Mouse (Mus musculus) myocyte (in vitro differentiated cells): ENCODE results near the gene Lrrc1.

ENCODE experiments used
- E2F4 ChIP-seq: IDR thresholded peaks from one replicate; pipeline ENCODE4 v1.6.1; 2011; ENCODE audit warnings: mild to moderate bottlenecking, control low read depth, moderate library complexity; ENCODE audit not compliant: insufficient read depth
- MAX ChIP-seq: IDR thresholded peaks from one replicate; pipeline ENCODE4 v1.6.1; 2011; ENCODE audit warnings: low read depth, mild to moderate bottlenecking, control low read depth
- MYOD1 ChIP-seq, 3 experiments: IDR thresholded peaks; one replicate each; pipeline ENCODE4 v1.6.1; 2011; ENCODE audit warnings: control low read depth in 2 of 3, low read depth in 2 of 3, mild to moderate bottlenecking in 2 of 3, moderate library complexity in 1 of 3; ENCODE audit not compliant: insufficient read length in 2 of 3, control insufficient read depth in 1 of 3
- MYOG ChIP-seq, 3 experiments: IDR thresholded peaks; one replicate each; pipeline ENCODE4 v1.6.1; 2011; ENCODE audit warnings: control low read depth in 2 of 3, low read depth in 2 of 3, mild to moderate bottlenecking in 2 of 3; ENCODE audit not compliant: insufficient read length in 2 of 3, control insufficient read depth in 1 of 3, insufficient read depth in 1 of 3
- POLR2A ChIP-seq: IDR thresholded peaks from one replicate; pipeline ENCODE4 v1.6.1; 2011; ENCODE audit warnings: low read depth, mild to moderate bottlenecking, control low read depth, moderate library complexity; ENCODE audit not compliant: insufficient read length
- REST ChIP-seq: IDR thresholded peaks from one replicate; pipeline ENCODE4 v1.6.1; 2011; ENCODE audit warnings: mild to moderate bottlenecking, control low read depth, moderate library complexity; ENCODE audit not compliant: insufficient read depth, insufficient read length
- USF1 ChIP-seq: IDR thresholded peaks from one replicate; pipeline ENCODE4 v1.6.1; 2011; ENCODE audit warnings: low read depth, mild to moderate bottlenecking, control low read depth, moderate library complexity

DNA sequence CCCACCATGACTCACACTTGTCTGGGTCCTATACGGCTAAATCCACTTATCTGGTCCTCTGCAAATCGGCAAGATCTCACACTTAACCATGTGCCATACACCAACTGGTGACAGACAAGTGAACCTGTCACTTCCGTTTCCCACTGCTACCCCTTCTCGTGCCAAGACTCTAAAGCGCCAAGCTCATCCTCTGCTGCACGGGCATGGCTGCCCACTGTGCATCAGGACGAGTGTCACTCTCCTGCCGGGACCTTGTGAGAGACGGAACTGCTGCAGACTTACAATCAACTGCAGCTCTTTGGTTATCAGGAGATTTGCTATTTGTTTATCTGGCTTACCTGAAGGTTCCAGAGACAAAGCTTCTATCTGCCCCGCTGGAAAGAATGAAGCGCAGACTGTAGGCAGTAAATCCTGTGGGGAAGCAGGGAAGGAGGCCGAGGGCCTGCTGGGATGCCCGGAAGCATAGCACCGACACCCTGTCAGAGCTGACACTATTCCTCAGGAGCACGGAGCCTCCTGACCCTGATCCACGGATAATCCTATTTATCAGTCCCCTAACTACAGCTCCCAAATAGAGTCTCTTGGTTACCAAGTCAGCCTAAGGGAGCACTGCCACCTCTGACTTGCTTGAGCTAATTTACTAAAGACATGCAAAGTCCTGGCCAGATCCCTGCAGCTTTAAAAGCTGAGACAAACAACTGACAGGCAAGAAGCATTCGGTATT, 9.5 kb downstream of the Lrrc1 start:
- TF ChIP-seq POLR2A (no peak), MAX (no peak), REST (no peak), MYOD1 (IDR thresholded peaks at IDR 0.05; ENCODE audit: control insufficient read depth in 1 of 3, insufficient read length in 2 of 3, low read depth in 2 of 3) (no peak), USF1 (no peak), MYOG (IDR thresholded peaks at IDR 0.05; ENCODE audit: control insufficient read depth in 1 of 3, insufficient read depth in 1 of 3, insufficient read length in 2 of 3, low read depth in 2 of 3) (no peak), E2F4 (no peak)
